Mouse (Mus musculus): ENCODE results near the gene Fkrp. TPM values are rescaled to one million over a fixed set of nuclear protein-coding genes. Genes with fewer than 3 reads are reported as not detected.

The Fkrp gene
- polyA plus RNA-seq, 1 experiment from 2014 or later = 14.2 TPM

DNA sequence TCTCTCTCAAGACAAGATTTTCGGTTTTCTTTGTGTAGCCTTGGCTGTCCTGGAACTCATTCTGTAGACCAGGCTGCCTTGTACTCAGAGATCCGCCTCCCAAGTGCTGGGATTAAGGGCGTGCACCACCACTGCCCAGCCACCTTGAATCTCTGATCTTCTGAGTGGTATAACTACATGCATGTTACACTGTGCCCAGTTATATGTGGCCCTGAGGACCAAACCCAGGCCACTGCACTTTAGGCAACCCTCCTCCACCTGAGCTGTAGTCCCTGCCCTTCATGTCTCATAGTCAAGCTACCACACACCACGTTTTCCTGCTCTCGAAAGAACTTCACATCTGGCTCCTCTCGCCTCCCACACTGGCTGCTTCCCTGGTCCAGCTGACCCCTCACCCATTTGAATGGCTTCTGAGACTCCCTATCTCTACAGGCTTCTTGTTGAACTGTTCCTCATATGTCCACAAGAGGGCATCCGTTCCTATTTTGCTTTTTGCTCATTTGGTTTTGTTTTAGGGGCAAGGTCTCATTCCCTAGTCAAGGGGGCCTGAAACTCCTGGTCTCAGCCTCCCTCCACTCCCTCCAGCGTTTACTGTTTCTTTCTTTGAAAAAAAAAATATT lies 12.0 kb downstream of the Fkrp start:
- DNase-seq (ENCODE audit: low spot score) (no peak), ATAC-seq (ENCODE audit: low FRiP score, low TSS enrichment) (0 out of 2 replicates have a peak, but pooled peaks have one; percentile 30)
- 33% methylated on average over 8 of the region's 8 CpGs for WGBS
- Histone ChIP-seq H3K27ac (replicated peaks) (no peak overlapping the region), H3K27me3 (ENCODE audit: control insufficient read depth, insufficient read depth, low read length) (no peaks in the 10 kb centered on the region), H3K4me2 (replicated peaks; ENCODE audit: low read depth) (no peak overlapping the region), H3K9me3 (ENCODE audit: control insufficient read depth, low read length) (no peaks in the 10 kb centered on the region), H3K4me1 (replicated peaks; ENCODE audit: control insufficient read depth, insufficient read depth) (no peaks in the 10 kb centered on the region), H3K36me3 (ENCODE audit: control insufficient read depth, insufficient read depth, low read length) (peaks cover 3% of the 10 kb centered on the region; the same call in 1 of the 2 replicates), H3K9ac (ENCODE audit: low read length) (no peak overlapping the region), H3K4me3 (ENCODE audit: low read depth, low read length) (no peak overlapping the region)
- TF ChIP-seq EP300 (optimal IDR thresholded peaks at IDR 0.05) (no peak), CTCF (IDR thresholded peaks at IDR 0.05; ENCODE audit: low read depth) (peak; percentile 81)

DNA sequence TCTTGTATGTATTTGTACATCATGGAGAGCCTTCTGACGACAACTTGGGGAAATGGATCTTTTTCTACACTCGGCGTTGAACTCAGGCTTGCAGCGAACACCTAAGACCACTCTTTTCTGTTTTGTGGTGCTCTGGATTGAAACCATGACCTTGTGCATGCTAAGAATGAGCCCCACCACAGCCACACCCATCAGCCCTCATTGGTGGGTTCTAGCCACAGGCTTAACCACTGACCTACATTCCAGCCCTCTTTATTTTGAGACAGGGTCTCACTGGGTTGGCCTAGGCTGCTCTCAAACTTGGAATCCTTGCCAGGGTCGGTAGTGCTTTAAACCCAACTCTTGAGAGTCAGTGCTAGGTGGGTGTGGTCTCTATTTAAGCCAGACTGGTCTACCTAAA lies 21.6 kb downstream of the Fkrp start:
- Histone ChIP-seq H3K27me3 (ENCODE audit: control insufficient read depth, insufficient read depth, low read length) (no peaks in the 10 kb centered on the region), H3K27ac (replicated peaks) (no peak overlapping the region), H3K4me3 (ENCODE audit: low read depth, low read length) (no peak overlapping the region), H3K4me2 (replicated peaks; ENCODE audit: low read depth) (no peak overlapping the region), H3K9me3 (ENCODE audit: control insufficient read depth, low read length) (no peaks in the 10 kb centered on the region), H3K9ac (ENCODE audit: low read length) (no peak overlapping the region), H3K4me1 (replicated peaks; ENCODE audit: control insufficient read depth, insufficient read depth) (no peaks in the 10 kb centered on the region), H3K36me3 (ENCODE audit: control insufficient read depth, insufficient read depth, low read length) (peaks cover 14% of the 10 kb centered on the region)
- no peak for ATAC-seq (ENCODE audit: low FRiP score, low TSS enrichment)
- no peak for TF ChIP-seq CTCF (IDR thresholded peaks at IDR 0.05; ENCODE audit: low read depth)
- TF ChIP-seq EP300 (optimal IDR thresholded peaks at IDR 0.05) = no peak
- no peak for DNase-seq (ENCODE audit: low spot score)
- 93% methylated on average over 5 of the region's 5 CpGs for WGBS

DNA sequence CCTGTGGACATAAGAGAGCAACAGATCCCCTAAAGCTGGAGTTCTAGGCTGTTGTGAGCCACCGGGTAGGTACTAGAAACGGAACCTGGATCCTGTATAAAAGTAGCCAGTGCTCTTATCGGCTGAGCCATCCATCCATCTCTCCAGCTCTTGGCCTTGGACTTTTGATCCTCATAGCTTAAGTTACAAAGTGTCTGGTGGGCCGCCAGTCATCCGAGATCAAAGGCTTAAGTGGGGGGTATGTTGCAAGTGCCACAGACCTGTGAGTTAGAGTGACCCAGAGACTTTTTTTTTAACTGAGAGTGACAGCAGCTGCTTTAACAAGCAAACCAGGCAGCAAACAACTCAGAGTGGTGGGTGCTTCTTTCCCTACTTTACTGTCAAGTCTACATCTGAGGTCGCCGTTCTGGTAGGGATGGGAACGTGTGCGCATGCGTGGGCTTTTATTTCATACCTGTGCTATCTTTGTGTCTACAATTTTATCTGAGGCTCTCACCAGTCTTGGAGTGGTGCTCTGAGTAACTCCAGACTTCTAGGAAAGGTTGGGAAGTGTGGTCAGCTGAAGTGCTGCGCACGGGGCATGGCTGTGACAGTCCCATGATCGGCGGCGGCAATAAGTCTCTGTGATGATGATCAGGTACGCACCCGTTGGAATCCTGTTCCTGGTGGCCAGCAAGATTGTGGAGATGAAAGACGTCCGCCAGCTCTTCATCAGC lies 23.4 kb downstream of the Fkrp start:
- H3K4me2 ChIP-seq (replicated peaks; ENCODE audit: low read depth) = no peak overlapping the region

DNA sequence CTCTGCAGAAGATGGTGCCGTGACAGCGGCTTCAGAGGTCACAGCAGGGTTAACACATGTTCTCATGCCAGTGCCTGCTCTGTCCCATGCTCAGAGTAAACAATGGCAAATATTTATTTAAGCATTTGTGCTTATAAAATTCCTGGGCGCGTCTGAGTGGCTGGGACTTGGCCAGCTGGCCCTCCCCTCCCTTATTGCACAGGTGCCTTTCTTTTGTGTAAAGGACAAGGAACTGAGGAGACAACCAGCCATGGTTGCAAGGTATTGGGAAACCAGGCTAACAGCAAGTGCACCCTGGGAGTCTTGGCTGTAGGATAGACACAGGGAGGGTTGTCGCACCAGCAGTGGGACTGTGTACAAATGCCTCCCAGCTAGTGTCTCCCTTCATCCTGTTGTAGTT lies 24.2 kb downstream of the Fkrp start:
- Histone ChIP-seq H3K4me1 (replicated peaks; ENCODE audit: control insufficient read depth, insufficient read depth) (no peaks in the 10 kb centered on the region), H3K27ac (replicated peaks) (peak overlapping the region; percentile 82), H3K36me3 (ENCODE audit: control insufficient read depth, insufficient read depth, low read length) (peaks cover 14% of the 10 kb centered on the region), H3K27me3 (ENCODE audit: control insufficient read depth, insufficient read depth, low read length) (no peaks in the 10 kb centered on the region), H3K9ac (ENCODE audit: low read length) (no peak overlapping the region), H3K4me2 (replicated peaks; ENCODE audit: low read depth) (no peak overlapping the region), H3K9me3 (ENCODE audit: control insufficient read depth, low read length) (no peaks in the 10 kb centered on the region), H3K4me3 (ENCODE audit: low read depth, low read length) (no peak overlapping the region)
- no peak for TF ChIP-seq CTCF (IDR thresholded peaks at IDR 0.05; ENCODE audit: low read depth)
- 14% methylated on average over 5 of the region's 5 CpGs for WGBS
- peak; percentile 89 for ATAC-seq (ENCODE audit: low FRiP score, low TSS enrichment)
- DNase-seq (ENCODE audit: low spot score) = peak; percentile 73

More for the DNA sequence above, 23.4 kb downstream of the Fkrp start:
- H3K27ac ChIP-seq (replicated peaks) = peak overlapping the region; percentile 82
- WGBS = 71% methylated on average over 19 of the region's 19 CpGs
- peak; percentile 53; the same call in 1 of the 2 replicates for ATAC-seq (ENCODE audit: low FRiP score, low TSS enrichment)
- H3K9me3 ChIP-seq (ENCODE audit: control insufficient read depth, low read length) = no peaks in the 10 kb centered on the region
- H3K4me3 ChIP-seq (ENCODE audit: low read depth, low read length) = no peak overlapping the region
- no peaks in the 10 kb centered on the region for H3K27me3 ChIP-seq (ENCODE audit: control insufficient read depth, insufficient read depth, low read length)
- TF ChIP-seq EP300 (optimal IDR thresholded peaks at IDR 0.05) (no peak), CTCF (IDR thresholded peaks at IDR 0.05; ENCODE audit: low read depth) (no peak)
- 0 out of 2 replicates have a peak overlapping the region, but pooled peaks have one; percentile 13 for H3K9ac ChIP-seq (ENCODE audit: low read length)
- H3K36me3 ChIP-seq (ENCODE audit: control insufficient read depth, insufficient read depth, low read length) = peaks cover 18% of the 10 kb centered on the region
- H3K4me1 ChIP-seq (replicated peaks; ENCODE audit: control insufficient read depth, insufficient read depth) = no peaks in the 10 kb centered on the region
- peak; percentile 66 for DNase-seq (ENCODE audit: low spot score)

DNA sequence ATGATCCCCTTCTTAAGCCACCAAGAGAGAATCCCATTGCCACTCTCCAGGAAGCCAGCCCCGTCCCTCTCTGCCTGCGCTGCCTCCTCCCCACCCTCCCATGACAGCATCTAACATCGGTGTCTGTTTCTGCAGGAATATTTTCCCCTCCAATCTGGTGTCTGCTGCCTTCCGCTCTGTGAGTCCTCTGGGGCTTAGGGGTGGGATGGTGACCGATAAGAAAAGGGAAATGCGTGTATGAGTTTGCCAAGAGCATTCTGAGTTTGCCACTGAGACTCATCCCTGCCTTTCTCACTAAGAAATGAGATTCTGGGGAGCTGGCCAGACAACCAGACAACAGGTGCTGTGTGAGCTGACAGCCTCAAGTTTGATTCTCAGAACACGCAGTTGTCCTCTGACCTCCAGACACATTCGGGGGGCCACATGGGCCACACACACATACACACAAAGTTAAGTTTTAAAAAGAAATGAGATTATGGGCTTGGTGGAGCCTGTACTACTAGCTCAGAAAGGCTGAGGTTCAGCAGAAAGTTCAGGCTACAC lies 30.9 kb downstream of the Fkrp start:
- H3K4me2 ChIP-seq (replicated peaks; ENCODE audit: low read depth) = no peak overlapping the region
- no peak for TF ChIP-seq EP300 (optimal IDR thresholded peaks at IDR 0.05)
- no peak for TF ChIP-seq CTCF (IDR thresholded peaks at IDR 0.05; ENCODE audit: low read depth)
- H3K4me1 ChIP-seq (replicated peaks; ENCODE audit: control insufficient read depth, insufficient read depth) = peaks cover 7% of the 10 kb centered on the region
- ATAC-seq (ENCODE audit: low FRiP score, low TSS enrichment) (no peak), DNase-seq (ENCODE audit: low spot score) (no peak)
- H3K27me3 ChIP-seq (ENCODE audit: control insufficient read depth, insufficient read depth, low read length) = no peaks in the 10 kb centered on the region
- no peak overlapping the region for H3K27ac ChIP-seq (replicated peaks)
- no peaks in the 10 kb centered on the region for H3K9me3 ChIP-seq (ENCODE audit: control insufficient read depth, low read length)
- no peak overlapping the region for H3K4me3 ChIP-seq (ENCODE audit: low read depth, low read length)
- peaks cover 7% of the 10 kb centered on the region; the same call in 1 of the 2 replicates for H3K36me3 ChIP-seq (ENCODE audit: control insufficient read depth, insufficient read depth, low read length)
- H3K9ac ChIP-seq (ENCODE audit: low read length) = no peak overlapping the region
- WGBS = 86% methylated on average over 8 of the region's 8 CpGs

All from stomach, postnatal 0 days (tissue).